Mouse (Mus musculus): Measurements from ENCODE around the gene Ntm. TPM values are rescaled to one million over a fixed set of nuclear protein-coding genes. Genes with fewer than 3 reads are reported as not detected.

Gene Ntm
- polyA plus RNA-seq, 1 experiment from 2014 or later = 0.76 TPM

GRCm38 (mm10) chr9:29202196-29202595 lies 760.7 kb downstream of the Ntm start:
- Histone ChIP-seq H3K27me3 (replicated peaks; ENCODE audit: insufficient read depth, low read length) (no peaks in the 10 kb centered on the region), H3K4me2 (replicated peaks; ENCODE audit: low read depth, low read length) (no peak overlapping the region), H3K4me1 (ENCODE audit: insufficient read depth, low read depth, low read length) (no peaks in the 10 kb centered on the region), H3K27ac (ENCODE audit: low read length) (no peak overlapping the region), H3K4me3 (ENCODE audit: low read depth, low read length) (no peak overlapping the region), H3K9me3 (ENCODE audit: low read length) (no peaks in the 10 kb centered on the region), H3K9ac (replicated peaks; ENCODE audit: low read depth) (no peak overlapping the region), H3K36me3 (ENCODE audit: insufficient read depth, low read length) (no peaks in the 10 kb centered on the region)
- DNase-seq (ENCODE audit: low spot score) = no peak
- WGBS = 35% methylated on average over 2 of the region's 2 CpGs
- no peak for ATAC-seq
- TF ChIP-seq CTCF (IDR thresholded peaks at IDR 0.05) = no peak
- no peak for TF ChIP-seq EP300 (IDR thresholded peaks at IDR 0.05)

- Histone ChIP-seq H3K4me2 (replicated peaks; ENCODE audit: low read depth, low read length) (no peak overlapping the region), H3K27me3 (replicated peaks; ENCODE audit: insufficient read depth, low read length) (no peaks in the 10 kb centered on the region), H3K4me1 (ENCODE audit: insufficient read depth, low read depth, low read length) (no peaks in the 10 kb centered on the region), H3K9ac (replicated peaks; ENCODE audit: low read depth) (no peak overlapping the region), H3K36me3 (ENCODE audit: insufficient read depth, low read length) (no peaks in the 10 kb centered on the region), H3K4me3 (ENCODE audit: low read depth, low read length) (no peak overlapping the region), H3K9me3 (ENCODE audit: low read length) (no peaks in the 10 kb centered on the region), H3K27ac (ENCODE audit: low read length) (no peak overlapping the region)
- ATAC-seq (no peak; the same call in 1 of the 2 replicates), DNase-seq (ENCODE audit: low spot score) (peak; percentile 43)
- no peak for TF ChIP-seq EP300 (IDR thresholded peaks at IDR 0.05)
- TF ChIP-seq CTCF (IDR thresholded peaks at IDR 0.05) = peak; percentile 53
- WGBS = 51% methylated on average over 14 of the region's 14 CpGs
Observed at GRCm38 (mm10) chr9:29201163-29202053, 761.5 kb downstream of the Ntm start.

GRCm38 (mm10) chr9:29197046-29197445 lies 765.9 kb downstream of the Ntm start:
- H3K9me3 ChIP-seq (ENCODE audit: low read length) = no peaks in the 10 kb centered on the region
- H3K4me1 ChIP-seq (ENCODE audit: insufficient read depth, low read depth, low read length) = no peaks in the 10 kb centered on the region
- H3K36me3 ChIP-seq (ENCODE audit: insufficient read depth, low read length) = no peaks in the 10 kb centered on the region
- ATAC-seq (no peak), DNase-seq (ENCODE audit: low spot score) (no peak)
- no peak overlapping the region for H3K27ac ChIP-seq (ENCODE audit: low read length)
- 85% methylated on average over 3 of the region's 3 CpGs for WGBS
- no peak overlapping the region for H3K4me2 ChIP-seq (replicated peaks; ENCODE audit: low read depth, low read length)
- no peak overlapping the region for H3K4me3 ChIP-seq (ENCODE audit: low read depth, low read length)
- no peaks in the 10 kb centered on the region for H3K27me3 ChIP-seq (replicated peaks; ENCODE audit: insufficient read depth, low read length)
- no peak overlapping the region for H3K9ac ChIP-seq (replicated peaks; ENCODE audit: low read depth)
- no peak for TF ChIP-seq EP300 (IDR thresholded peaks at IDR 0.05)
- no peak for TF ChIP-seq CTCF (IDR thresholded peaks at IDR 0.05)

DNA sequence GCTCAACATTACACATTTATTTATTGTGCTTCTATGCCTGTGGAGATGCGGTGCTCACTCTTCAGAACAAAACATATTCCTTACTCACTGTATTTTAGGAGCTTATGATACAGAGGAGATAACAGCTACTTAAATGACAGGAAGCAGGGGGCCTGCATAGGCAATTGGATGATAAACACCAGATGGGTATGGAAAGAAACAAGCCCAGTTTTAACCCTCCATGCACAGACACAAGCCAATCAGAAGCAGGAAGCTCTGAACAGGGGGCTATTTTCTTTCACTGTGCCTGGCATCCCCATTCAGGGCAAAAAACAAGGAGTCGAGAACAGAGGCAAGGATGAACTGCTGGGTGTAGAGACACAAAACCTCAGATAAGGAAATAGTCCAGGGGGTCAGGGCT lies 768.7 kb downstream of the Ntm start:
- ATAC-seq (no peak), DNase-seq (ENCODE audit: low spot score) (no peak)
- H3K9ac ChIP-seq (replicated peaks; ENCODE audit: low read depth) = no peak overlapping the region
- H3K4me1 ChIP-seq (ENCODE audit: insufficient read depth, low read depth, low read length) = no peaks in the 10 kb centered on the region
- no peak overlapping the region for H3K27ac ChIP-seq (ENCODE audit: low read length)
- 53% methylated on average over 2 of the region's 2 CpGs for WGBS
- H3K4me3 ChIP-seq (ENCODE audit: low read depth, low read length) = no peak overlapping the region
- H3K9me3 ChIP-seq (ENCODE audit: low read length) = no peaks in the 10 kb centered on the region
- no peaks in the 10 kb centered on the region for H3K36me3 ChIP-seq (ENCODE audit: insufficient read depth, low read length)
- no peak overlapping the region for H3K4me2 ChIP-seq (replicated peaks; ENCODE audit: low read depth, low read length)
- TF ChIP-seq EP300 (IDR thresholded peaks at IDR 0.05) (no peak), CTCF (IDR thresholded peaks at IDR 0.05) (no peak)
- no peaks in the 10 kb centered on the region for H3K27me3 ChIP-seq (replicated peaks; ENCODE audit: insufficient read depth, low read length)

- no peaks in the 10 kb centered on the region for H3K9me3 ChIP-seq (ENCODE audit: low read length)
- no peak for ATAC-seq
- H3K4me3 ChIP-seq (ENCODE audit: low read depth, low read length) = no peak overlapping the region
- H3K4me2 ChIP-seq (replicated peaks; ENCODE audit: low read depth, low read length) = no peak overlapping the region
- no peak for TF ChIP-seq EP300 (IDR thresholded peaks at IDR 0.05)
- WGBS = 76% methylated on average over 5 of the region's 5 CpGs
- no peak overlapping the region for H3K9ac ChIP-seq (replicated peaks; ENCODE audit: low read depth)
- no peak for DNase-seq (ENCODE audit: low spot score)
- no peaks in the 10 kb centered on the region for H3K4me1 ChIP-seq (ENCODE audit: insufficient read depth, low read depth, low read length)
- no peaks in the 10 kb centered on the region for H3K36me3 ChIP-seq (ENCODE audit: insufficient read depth, low read length)
- no peaks in the 10 kb centered on the region for H3K27me3 ChIP-seq (replicated peaks; ENCODE audit: insufficient read depth, low read length)
- H3K27ac ChIP-seq (ENCODE audit: low read length) = no peak overlapping the region
Observed at GRCm38 (mm10) chr9:29183011-29183410, 779.9 kb downstream of the Ntm start.

DNA sequence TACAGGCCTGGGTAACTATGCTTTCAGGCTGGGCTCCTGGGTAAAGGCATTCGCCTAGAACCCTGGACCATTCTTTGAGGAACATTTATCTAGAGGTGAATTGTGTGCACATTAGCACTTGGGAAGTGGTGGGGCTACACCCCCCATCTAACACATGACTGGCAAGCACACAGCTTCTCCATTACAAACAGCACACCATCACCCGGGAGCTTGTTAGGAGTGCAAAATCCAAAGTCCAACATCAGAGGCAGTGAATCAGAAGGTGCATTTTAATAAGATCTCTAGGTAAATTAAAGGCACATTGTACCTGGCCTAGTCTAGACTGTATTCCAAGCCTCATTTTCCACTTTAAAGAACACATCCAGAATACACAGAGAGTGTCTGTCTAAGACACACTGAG lies 781.3 kb downstream of the Ntm start:
- Histone ChIP-seq H3K27me3 (replicated peaks; ENCODE audit: insufficient read depth, low read length) (no peaks in the 10 kb centered on the region), H3K9me3 (ENCODE audit: low read length) (no peaks in the 10 kb centered on the region), H3K4me2 (replicated peaks; ENCODE audit: low read depth, low read length) (no peak overlapping the region), H3K36me3 (ENCODE audit: insufficient read depth, low read length) (no peaks in the 10 kb centered on the region), H3K4me1 (ENCODE audit: insufficient read depth, low read depth, low read length) (no peaks in the 10 kb centered on the region), H3K9ac (replicated peaks; ENCODE audit: low read depth) (no peak overlapping the region), H3K4me3 (ENCODE audit: low read depth, low read length) (no peak overlapping the region), H3K27ac (ENCODE audit: low read length) (no peak overlapping the region)
- no peak for DNase-seq (ENCODE audit: low spot score)
- whole genome bisulfite sequencing = 80% methylated on average over 2 of the region's 2 CpGs
- no peak for ATAC-seq
- TF ChIP-seq EP300 (IDR thresholded peaks at IDR 0.05) (no peak), CTCF (IDR thresholded peaks at IDR 0.05) (no peak)
